Comparison of ENCODE assay signal across 14 mouse cellular contexts in the genomic region with DNA sequence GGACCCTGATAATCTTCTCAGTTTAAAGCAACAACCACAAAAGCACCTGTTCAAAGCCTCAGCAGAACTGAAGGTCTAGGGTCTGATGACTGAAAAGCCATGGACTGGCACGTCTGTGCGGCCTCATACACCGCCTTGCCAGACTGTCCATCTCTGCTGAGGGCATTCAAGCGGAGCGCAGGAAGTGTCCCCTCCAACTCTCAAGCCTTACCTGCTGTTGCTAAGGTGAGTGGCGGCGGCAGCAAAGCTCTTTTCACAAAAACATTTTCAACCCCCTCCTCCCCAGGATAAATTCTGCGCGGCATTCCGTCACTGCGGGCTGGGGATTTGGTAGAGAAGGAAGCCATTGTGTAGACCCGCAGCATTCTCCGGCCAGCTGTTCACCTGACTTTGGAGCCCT. TPM values are rescaled to one million over a fixed set of nuclear protein-coding genes. Genes with fewer than 3 reads are reported as not detected.
DNase-seq lines count a peak whose midpoint lies in the region; ATAC-seq and TF ChIP-seq lines count a peak whose summit lies in the region.
"Had no signal": no experiment of that assay in that cellular context is flagged by ENCODE, and none has a peak within 500 bp of the region (broad histone marks: within the 10 kb centered on the region; RNA-seq: fewer than 3 reads in every experiment).

No protein-coding gene starts in this region.

- no peak for ATAC-seq in liver, embryonic 13.5 days (ENCODE audit: low read depth)
- ATAC-seq in liver, embryonic 12.5 days = no peak
- ATAC-seq in liver, embryonic 15.5 days (ENCODE audit: insufficient read depth) = no peak
- ATAC-seq: midbrain, embryonic 13.5 days had no signal

- TF ChIP-seq CTCF in kidney, adult 2 months (conservative IDR thresholded peaks at IDR 0.05; ENCODE audit: insufficient read depth, insufficient read length, low read depth, low read length) = no peak

- peak; percentile 50 for DNase-seq in cerebellum, adult 11-12 months
- no peak for DNase-seq in cerebellum, adult 11 months
- no peak for DNase-seq in liver, embryonic 13.5 days
- DNase-seq in kidney, adult 2 months = peak; percentile 62
- DNase-seq in embryo, embryonic 9.5 days (ENCODE audit: extremely low spot score) = no peak
- DNase-seq in adrenal gland, adult (ENCODE audit: inconsistent age in 2 of 2, low spot score in 1 of 2) = no peak
- DNase-seq: heart, adult 2 months; heart, postnatal 10 days; left cerebral cortex, postnatal 4 days; lung, postnatal 36 days had no signal

- WGBS in liver, embryonic 13.5 days (ENCODE audit: insufficient replicate concordance) = 75% methylated on average over 13 of the region's 13 CpGs
- 75% methylated on average over 13 of the region's 13 CpGs for WGBS in liver, embryonic 12.5 days (ENCODE audit: insufficient replicate concordance)
- WGBS in kidney, adult 2 months = 45% methylated on average over 13 of the region's 13 CpGs
- 72% methylated on average over 13 of the region's 13 CpGs for WGBS in liver, embryonic 15.5 days (ENCODE audit: insufficient replicate concordance)

- H3K4me1 ChIP-seq in liver, embryonic 13.5 days (replicated peaks) = peaks cover 43% of the 10 kb centered on the region
- peaks cover 43% of the 10 kb centered on the region for H3K4me1 ChIP-seq in liver, embryonic 12.5 days
- H3K4me1 ChIP-seq in kidney, adult 2 months (ENCODE audit: control insufficient read depth, insufficient read depth, low read length) = peaks cover 51% of the 10 kb centered on the region
- peaks cover 39% of the 10 kb centered on the region for H3K4me1 ChIP-seq in liver, embryonic 15.5 days (replicated peaks)

- no peak for TF ChIP-seq POLR2A in kidney, adult 2 months (IDR thresholded peaks at IDR 0.05; ENCODE audit: low read depth, low read length)

- no peak overlapping the region for H3K4me3 ChIP-seq in liver, embryonic 13.5 days (replicated peaks)
- H3K4me3 ChIP-seq in liver, embryonic 12.5 days = no peak overlapping the region
- peak overlapping the region; percentile 61 for H3K4me3 ChIP-seq in kidney, adult 2 months (ENCODE audit: insufficient read depth, low read depth, low read length)
- H3K4me3 ChIP-seq in liver, embryonic 15.5 days (replicated peaks) = no peak overlapping the region
- H3K4me3 ChIP-seq: heart, adult 2 months; midbrain, embryonic 13.5 days; neural tube, embryonic 12.5 days had no signal

- H3K27ac ChIP-seq in liver, embryonic 13.5 days = no peak overlapping the region
- no peak overlapping the region for H3K27ac ChIP-seq in liver, embryonic 12.5 days
- H3K27ac ChIP-seq in kidney, adult 2 months (ENCODE audit: insufficient read depth, low read depth, low read length) = peak overlapping the region; percentile 77
- H3K27ac ChIP-seq in liver, embryonic 15.5 days (replicated peaks) = no peak overlapping the region
- H3K27ac ChIP-seq: heart, adult 2 months; midbrain, embryonic 13.5 days; neural tube, embryonic 12.5 days had no signal

- H3K9ac ChIP-seq in liver, embryonic 13.5 days = no peak overlapping the region
- H3K9ac ChIP-seq in liver, embryonic 12.5 days = no peak overlapping the region
- H3K9ac ChIP-seq in liver, embryonic 15.5 days = no peak overlapping the region
- H3K9ac ChIP-seq: midbrain, embryonic 13.5 days; neural tube, embryonic 12.5 days had no signal

- no peaks in the 10 kb centered on the region for H3K9me3 ChIP-seq in liver, embryonic 13.5 days (replicated peaks)
- H3K9me3 ChIP-seq in liver, embryonic 12.5 days (replicated peaks) = no peaks in the 10 kb centered on the region
- no peaks in the 10 kb centered on the region for H3K9me3 ChIP-seq in liver, embryonic 15.5 days (replicated peaks)
- H3K9me3 ChIP-seq: midbrain, embryonic 13.5 days; neural tube, embryonic 12.5 days had no signal

- peak overlapping the region; percentile 15; the same call in 1 of the 2 replicates for H3K4me2 ChIP-seq in liver, embryonic 13.5 days
- no peak overlapping the region for H3K4me2 ChIP-seq in liver, embryonic 12.5 days
- H3K4me2 ChIP-seq in liver, embryonic 15.5 days = peak overlapping the region; percentile 13
- H3K4me2 ChIP-seq: midbrain, embryonic 13.5 days; neural tube, embryonic 12.5 days had no signal

- no peaks in the 10 kb centered on the region for H3K27me3 ChIP-seq in liver, embryonic 13.5 days
- no peaks in the 10 kb centered on the region for H3K27me3 ChIP-seq in liver, embryonic 12.5 days (replicated peaks)
- H3K27me3 ChIP-seq in kidney, adult 2 months (replicated peaks; ENCODE audit: control insufficient read depth, insufficient read depth, low read length) = no peaks in the 10 kb centered on the region
- H3K27me3 ChIP-seq in liver, embryonic 15.5 days = no peaks in the 10 kb centered on the region
- H3K27me3 ChIP-seq: midbrain, embryonic 13.5 days; neural tube, embryonic 12.5 days had no signal

- H3K36me3 ChIP-seq in liver, embryonic 13.5 days = no peaks in the 10 kb centered on the region
- no peaks in the 10 kb centered on the region; the same call in 1 of the 2 replicates for H3K36me3 ChIP-seq in liver, embryonic 12.5 days
- H3K36me3 ChIP-seq in kidney, adult 2 months (ENCODE audit: control insufficient read depth, insufficient read depth, low read length) = no peaks in the 10 kb centered on the region
- H3K36me3 ChIP-seq in liver, embryonic 15.5 days (replicated peaks) = no peaks in the 10 kb centered on the region
- H3K36me3 ChIP-seq: neural tube, embryonic 12.5 days had no signal

RNA-seq across cellular contexts. Expression of a gene that starts 30.8 kb away (rescaled TPM):
- 2.8 and 2.9 TPM in 2 replicates for polyA plus RNA-seq in liver, embryonic 13.5 days (2015; fragmentation: Nextera tagmentation; extraction: Ambion mirVana)
- polyA plus RNA-seq in liver, embryonic 12.5 days (2016; fragmentation: Nextera tagmentation; extraction: Ambion mirVana) = 5.2 and 5.6 TPM in 2 replicates
- 37.2 and 44.5 TPM in 2 replicates for polyA plus RNA-seq in kidney, adult 2 months (2012; rRNA removed)
- 2.8 and 2.9 TPM in 2 replicates for polyA plus RNA-seq in liver, embryonic 15.5 days (2015; fragmentation: Nextera tagmentation; extraction: Ambion mirVana)

Comparison
In these comparisons a context has a peak if more than half of its experiments do, and no peak if none do; other contexts are left out.
1. DNase-seq: peak in cerebellum, adult 11-12 months (single experiment) and kidney, adult 2 months (single experiment); none in cerebellum, adult 11 months (single experiment), liver, embryonic 13.5 days (single experiment), embryo, embryonic 9.5 days (single experiment) and adrenal gland, adult (0 of 2).